9 mouse cellular contexts compared by ENCODE assay signal in genomic region chr17:27821407-27822338, GRCm38 (mm10). TPM values are rescaled to one million over a fixed set of nuclear protein-coding genes. Genes with fewer than 3 reads are reported as not detected.
DNase-seq lines count a peak whose midpoint lies in the region; ATAC-seq and TF ChIP-seq lines count a peak whose summit lies in the region.
"Had no signal": no experiment of that assay in that cellular context is flagged by ENCODE, and none has a peak within 500 bp of the region (broad histone marks: within the 10 kb centered on the region; RNA-seq: fewer than 3 reads in every experiment).

No protein-coding gene starts in this region.

- H3K4me2 ChIP-seq in embryonic facial prominence, embryonic 14.5 days (ENCODE audit: low read depth, low read length): peak overlapping the region; percentile 68
- H3K4me2 ChIP-seq in liver, embryonic 14.5 days (ENCODE audit: low read depth): peak overlapping the region; percentile 89

- H3K27me3 ChIP-seq in E14TG2a.4 (ENCODE audit: insufficient read depth, low read length): no peaks in the 10 kb centered on the region
- no peaks in the 10 kb centered on the region for H3K27me3 ChIP-seq in embryonic facial prominence, embryonic 14.5 days (replicated peaks; ENCODE audit: control insufficient read depth, insufficient read depth, low read length)
- H3K27me3 ChIP-seq in liver, embryonic 14.5 days (ENCODE audit: control insufficient read depth, insufficient read depth, low read length): no peaks in the 10 kb centered on the region
- H3K27me3 ChIP-seq: Patski had no signal

- TF ChIP-seq EP300 in liver, embryonic 14.5 days (IDR thresholded peaks at IDR 0.05; ENCODE audit: low read depth): peak; percentile 88

- no peaks in the 10 kb centered on the region for H3K9me3 ChIP-seq in E14TG2a.4 (ENCODE audit: low read length)
- H3K9me3 ChIP-seq in embryonic facial prominence, embryonic 14.5 days (ENCODE audit: control insufficient read depth, low read length): no peaks in the 10 kb centered on the region
- no peaks in the 10 kb centered on the region for H3K9me3 ChIP-seq in liver, embryonic 14.5 days (ENCODE audit: control insufficient read depth, low read length)

- H3K9ac ChIP-seq in embryonic facial prominence, embryonic 14.5 days (ENCODE audit: low read depth, low read length): peak overlapping the region; percentile 78; the same call in 1 of the 2 replicates
- peak overlapping the region; percentile 74 for H3K9ac ChIP-seq in liver, embryonic 14.5 days (replicated peaks)

- peak overlapping the region; percentile 83 for H3K27ac ChIP-seq in embryonic facial prominence, embryonic 14.5 days (replicated peaks; ENCODE audit: low read depth, low read length)
- peak overlapping the region; percentile 96 for H3K27ac ChIP-seq in liver, embryonic 14.5 days

- no peak for ATAC-seq in embryonic facial prominence, embryonic 14.5 days (ENCODE audit: low read depth)
- peak; percentile 9; the same call in 1 of the 2 replicates for ATAC-seq in liver, embryonic 14.5 days (ENCODE audit: insufficient read depth)

- H3K4me3 ChIP-seq in E14TG2a.4 (replicated peaks; ENCODE audit: low read length): peak overlapping the region; percentile 67
- peak overlapping the region; percentile 97 for H3K4me3 ChIP-seq in embryonic facial prominence, embryonic 14.5 days (ENCODE audit: low read depth, low read length)
- peak overlapping the region; percentile 61 to 86; a peak in 3 of 4 replicates for H3K4me3 ChIP-seq in liver, embryonic 14.5 days (ENCODE audit: insufficient read depth in 1 of 2, low read depth in 2 of 2, low read length in 2 of 2)

- TF ChIP-seq CTCF in E14TG2a.4 (conservative IDR thresholded peaks at IDR 0.05; ENCODE audit: low read length): no peak
- TF ChIP-seq CTCF in liver, embryonic 14.5 days (IDR thresholded peaks at IDR 0.05; ENCODE audit: low read depth): no peak

- H3K4me1 ChIP-seq in E14TG2a.4 (replicated peaks; ENCODE audit: low read depth, low read length): peaks cover 71% of the 10 kb centered on the region
- peaks cover 12% of the 10 kb centered on the region for H3K4me1 ChIP-seq in embryonic facial prominence, embryonic 14.5 days (ENCODE audit: control insufficient read depth, insufficient read depth, low read length)
- H3K4me1 ChIP-seq in liver, embryonic 14.5 days (replicated peaks; ENCODE audit: control insufficient read depth in 2 of 2, insufficient read depth in 2 of 2, low read length in 1 of 2): peaks cover 39 to 51% of the 10 kb centered on the region in 2 experiments

- peaks cover 3% of the 10 kb centered on the region; the same call in 1 of the 2 replicates for H3K36me3 ChIP-seq in E14TG2a.4 (ENCODE audit: insufficient read depth, low read length)
- no peaks in the 10 kb centered on the region for H3K36me3 ChIP-seq in embryonic facial prominence, embryonic 14.5 days (ENCODE audit: control insufficient read depth, insufficient read depth, low read length)
- no peaks in the 10 kb centered on the region for H3K36me3 ChIP-seq in liver, embryonic 14.5 days (replicated peaks; ENCODE audit: control insufficient read depth, insufficient read depth, low read depth)

- WGBS in embryonic facial prominence, embryonic 14.5 days: 54% methylated on average over 9 of the region's 9 CpGs
- WGBS in liver, embryonic 14.5 days (ENCODE audit: insufficient replicate concordance): 14% methylated on average over 9 of the region's 9 CpGs

- DNase-seq in cerebellum, adult 18-20 months: peak; percentile 36 to 49
- no peak for DNase-seq in cerebellum, postnatal 4 days (ENCODE audit: low spot score in 2 of 2)
- peak; percentile 39 for DNase-seq in embryonic facial prominence, embryonic 14.5 days (ENCODE audit: low spot score)
- peak; percentile 75 for DNase-seq in induced T-regulatory cell, adult 2 months (ENCODE audit: low read depth)
- peak in 2 of 3 experiments; percentile 58 to 63 for DNase-seq in liver, embryonic 14.5 days (ENCODE audit: low read depth in 3 of 3, low spot score in 3 of 3)
- DNase-seq in spleen, adult 12 weeks (ENCODE audit: low spot score): peak; percentile 60
- no peak for DNase-seq in embryo, embryonic 10.5 days (ENCODE audit: low spot score)

RNA-seq across cellular contexts. Expression of gene D17Wsu92e, which starts 1.2 kb away (rescaled TPM):
- 18.8 and 19.0 TPM in 2 replicates for polyA plus RNA-seq in embryonic facial prominence, embryonic 14.5 days (2014; fragmentation: Nextera tagmentation; extraction: Ambion mirVana)
- 20.6 and 24.2 TPM in 2 replicates for polyA plus RNA-seq in liver, embryonic 14.5 days (2012; rRNA removed)
- polyA plus RNA-seq in liver, embryonic 14.5 days (2014; fragmentation: Nextera tagmentation; extraction: Ambion mirVana): 10.7 and 14.1 TPM in 2 replicates

RNA-seq across cellular contexts. Expression of gene Snrpc, which starts 16.3 kb away (rescaled TPM):
- polyA plus RNA-seq in embryonic facial prominence, embryonic 14.5 days (2014; fragmentation: Nextera tagmentation; extraction: Ambion mirVana): 272 and 274 TPM in 2 replicates
- polyA plus RNA-seq in liver, embryonic 14.5 days (2012; rRNA removed): 85.1 and 105 TPM in 2 replicates
- polyA plus RNA-seq in liver, embryonic 14.5 days (2014; fragmentation: Nextera tagmentation; extraction: Ambion mirVana): 145 and 150 TPM in 2 replicates

RNA-seq across cellular contexts. Expression of gene Uhrf1bp1, which starts 34.6 kb away (rescaled TPM):
- 5.9 and 6.7 TPM in 2 replicates for polyA plus RNA-seq in embryonic facial prominence, embryonic 14.5 days (2014; fragmentation: Nextera tagmentation; extraction: Ambion mirVana)
- 2.9 and 3.1 TPM in 2 replicates for polyA plus RNA-seq in liver, embryonic 14.5 days (2012; rRNA removed)
- polyA plus RNA-seq in liver, embryonic 14.5 days (2014; fragmentation: Nextera tagmentation; extraction: Ambion mirVana): 1.8 and 2.4 TPM in 2 replicates

Comparison
In these comparisons a context has a peak if more than half of its experiments do, and no peak if none do; other contexts are left out.
1. DNase-seq: peak in cerebellum, adult 18-20 months (2 of 2), embryonic facial prominence, embryonic 14.5 days (single experiment), induced T-regulatory cell, adult 2 months (single experiment), liver, embryonic 14.5 days (2 of 3) and spleen, adult 12 weeks (single experiment); none in cerebellum, postnatal 4 days (0 of 2) and embryo, embryonic 10.5 days (single experiment).
2. Peak in every context shown above with its lines, with median percentiles within 50 percentile points of each other: H3K4me3 ChIP-seq.